Mouse (Mus musculus): ENCODE results near the gene Rhbdl2. TPM values are rescaled to one million over a fixed set of nuclear protein-coding genes. Genes with fewer than 3 reads are reported as not detected.
A peak's percentile ranks its signal among the peaks of the same experiment; 100 is the strongest.

The Rhbdl2 gene
- 0.45 and 1.2 TPM in 2 replicates for polyA plus RNA-seq (2016; fragmentation: Nextera tagmentation; extraction: Ambion mirVana)

DNA sequence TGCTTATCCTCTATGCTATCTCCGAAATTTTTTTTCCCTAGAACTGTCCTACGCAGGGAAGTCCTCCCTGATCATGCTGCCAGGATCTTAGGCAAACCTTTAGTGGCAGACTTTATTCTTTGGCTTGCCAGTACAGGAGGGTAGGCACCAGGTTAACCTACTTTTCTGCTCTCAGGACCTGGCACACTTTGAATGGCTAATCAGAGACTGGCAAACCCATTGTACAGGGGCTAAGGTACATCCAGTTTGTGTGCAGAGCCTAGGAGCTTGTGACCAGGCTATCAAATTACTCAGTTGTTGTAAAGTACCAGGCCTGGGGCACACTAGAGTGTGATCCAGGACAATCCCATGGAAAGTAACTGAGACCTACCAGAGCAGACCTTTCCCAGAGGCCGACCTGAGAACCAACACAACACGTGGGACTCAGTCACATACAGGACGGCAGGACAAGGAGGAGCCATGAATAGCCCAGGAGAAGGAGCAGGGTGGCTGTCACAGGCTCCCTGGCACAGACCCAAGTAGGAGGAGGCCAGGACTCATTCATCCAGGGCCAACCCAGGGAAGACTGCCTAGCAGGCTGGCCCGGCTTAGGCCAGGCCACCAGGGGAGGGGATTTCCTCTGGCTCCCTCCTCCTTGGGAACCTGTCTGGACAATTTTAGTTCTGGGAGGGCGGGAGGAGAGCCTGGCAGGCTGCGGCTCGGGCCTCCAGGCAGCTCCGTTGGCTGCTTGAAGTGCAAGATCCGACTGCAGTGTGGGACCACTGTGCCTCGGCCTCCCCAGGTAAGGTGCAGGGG is at the start of gene Rhbdl2:
Gene Rhbdl2, plus strand, starts transcription at position 684 of the 795 bp plus-strand sequence.
- ATAC-seq (ENCODE audit: low FRiP score, low read depth): no peak
- Histone ChIP-seq H3K36me3 (no peaks in the 10 kb centered on the region), H3K4me1 (0 out of 2 replicates have a peak, but pooled peaks cover 8% of the 10 kb centered on the region), H3K9me3 (no peaks in the 10 kb centered on the region), H3K4me3 (no peak within 1 kb of the TSS), H3K4me2 (replicated peaks) (no peak within 1 kb of the TSS), H3K27me3 (replicated peaks) (no peaks in the 10 kb centered on the region), H3K9ac (no peak within 1 kb of the TSS), H3K27ac (no peak within 1 kb of the TSS)
- 44% methylated on average over 12 of the region's 12 CpGs for WGBS

DNA sequence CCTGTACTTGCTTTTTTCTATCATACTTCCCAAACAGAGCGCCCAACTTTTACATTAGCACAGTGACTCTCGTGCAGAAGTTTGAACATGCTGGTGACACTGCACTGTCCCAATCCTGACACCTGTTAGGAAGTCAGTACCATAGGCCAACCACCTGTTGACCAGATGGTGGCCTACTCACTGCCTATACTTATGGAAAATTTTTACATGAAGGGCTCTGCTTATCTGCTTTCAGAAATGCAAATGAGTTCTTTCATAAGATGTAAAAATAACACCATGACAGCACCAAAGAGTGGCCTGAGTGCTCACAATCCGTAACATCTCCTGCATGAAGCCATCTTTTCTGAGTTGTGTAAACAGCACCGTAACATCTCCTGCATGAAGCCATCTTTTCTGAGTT is 49.0 kb upstream of the Rhbdl2 start:
- no peak overlapping the region for H3K4me2 ChIP-seq (replicated peaks)
- no peaks in the 10 kb centered on the region for H3K4me1 ChIP-seq
- no peaks in the 10 kb centered on the region for H3K27me3 ChIP-seq (replicated peaks)
- peaks cover 70% of the 10 kb centered on the region for H3K36me3 ChIP-seq
- H3K27ac ChIP-seq: no peak overlapping the region
- H3K4me3 ChIP-seq: no peak overlapping the region
- no peak for ATAC-seq (ENCODE audit: low FRiP score, low read depth)
- H3K9me3 ChIP-seq: no peaks in the 10 kb centered on the region
- WGBS: 97% methylated on average over 4 of the region's 4 CpGs
- H3K9ac ChIP-seq: no peak overlapping the region

DNA sequence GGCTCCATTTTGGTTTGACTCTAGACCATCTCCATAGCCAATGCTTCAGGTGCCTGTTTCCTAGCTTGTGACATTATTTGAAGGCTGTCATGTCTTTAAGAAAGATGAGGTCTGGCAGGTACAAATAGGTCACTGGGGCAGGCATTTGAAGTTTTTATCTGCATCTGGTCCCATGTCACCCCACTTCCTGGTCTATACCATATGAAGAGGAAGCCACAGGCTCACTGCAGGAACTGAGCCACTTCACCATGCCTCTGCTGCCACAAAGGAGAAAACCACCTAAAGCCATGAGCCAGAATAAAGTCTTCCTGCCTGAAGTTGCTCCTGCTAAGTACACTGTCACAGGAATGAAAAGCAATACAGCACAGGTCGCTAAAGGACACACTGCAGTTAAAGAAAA is 44.8 kb upstream of the Rhbdl2 start:
- Histone ChIP-seq H3K9me3 (no peaks in the 10 kb centered on the region), H3K4me3 (no peak overlapping the region), H3K9ac (no peak overlapping the region), H3K27me3 (replicated peaks) (no peaks in the 10 kb centered on the region), H3K4me2 (replicated peaks) (no peak overlapping the region), H3K4me1 (peaks cover 6% of the 10 kb centered on the region; the same call in 1 of the 2 replicates), H3K36me3 (peaks cover 50% of the 10 kb centered on the region), H3K27ac (no peak overlapping the region)
- ATAC-seq (ENCODE audit: low FRiP score, low read depth): no peak
- 93% methylated on average over 1 of the region's 1 CpGs for WGBS

DNA sequence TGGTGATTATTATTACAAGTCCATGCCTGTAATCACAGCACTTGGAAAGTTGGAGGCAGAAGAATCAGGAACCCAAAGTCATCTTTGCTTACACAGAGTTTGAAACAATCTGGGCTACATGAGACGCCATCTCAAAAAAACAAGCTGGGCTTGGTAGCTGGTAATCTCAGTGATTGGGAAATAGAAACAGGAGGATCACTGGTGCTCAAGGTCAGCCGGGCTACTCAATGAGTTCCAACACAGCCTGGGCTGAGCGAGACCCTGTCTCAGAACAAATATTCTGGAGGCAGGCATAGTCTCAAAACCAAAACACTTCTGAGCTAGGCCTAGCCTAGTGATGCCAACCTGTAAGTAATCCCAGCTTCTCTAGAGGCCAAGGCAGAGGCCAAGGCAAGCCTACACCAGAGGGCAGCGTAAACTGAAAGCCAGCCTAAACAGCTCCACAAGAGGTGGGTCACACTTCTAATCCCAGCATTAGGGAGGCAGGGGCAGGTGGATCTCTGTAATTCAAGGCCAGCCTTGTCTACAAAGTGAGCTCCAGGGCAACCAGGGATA is 42.4 kb upstream of the Rhbdl2 start:
- Histone ChIP-seq H3K27me3 (replicated peaks) (no peaks in the 10 kb centered on the region), H3K4me1 (peaks cover 13% of the 10 kb centered on the region), H3K9me3 (no peaks in the 10 kb centered on the region), H3K4me3 (no peak overlapping the region), H3K4me2 (replicated peaks) (no peak overlapping the region), H3K9ac (no peak overlapping the region), H3K27ac (no peak overlapping the region), H3K36me3 (peaks cover 25% of the 10 kb centered on the region)
- whole genome bisulfite sequencing: 93% methylated on average over 4 of the region's 4 CpGs
- ATAC-seq (ENCODE audit: low FRiP score, low read depth): no peak

DNA sequence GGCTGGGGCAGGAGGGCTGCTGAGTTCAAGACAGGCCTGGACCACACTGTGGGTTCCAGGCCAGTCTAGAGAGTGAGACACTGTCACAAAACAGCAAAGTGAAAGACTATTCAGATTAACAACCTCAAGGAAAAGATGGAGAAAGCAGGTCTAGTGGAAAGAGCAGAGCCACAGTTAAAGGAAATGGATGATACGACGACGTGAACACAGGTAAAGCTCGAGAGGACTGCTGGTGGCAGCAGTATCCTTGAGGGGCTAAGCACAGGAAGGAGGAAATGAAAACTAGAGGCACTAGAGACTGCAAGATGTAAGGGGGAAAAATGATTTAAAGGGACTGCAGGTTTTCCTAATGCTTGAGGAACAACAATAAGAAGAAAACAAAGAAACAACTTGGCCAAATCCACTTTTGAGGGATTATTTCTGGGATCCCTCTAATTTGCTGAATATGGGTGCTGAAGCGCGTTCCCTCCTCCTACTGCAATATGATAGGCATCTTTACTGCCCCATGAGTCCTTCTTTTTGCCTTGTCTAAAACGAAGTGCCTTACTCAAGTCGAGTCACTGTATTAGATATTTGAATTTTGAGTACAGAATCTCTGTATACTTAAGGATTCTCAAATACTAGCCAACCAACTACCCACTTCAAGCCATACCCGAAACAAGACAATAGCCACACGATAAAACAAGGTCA is 38.8 kb upstream of the Rhbdl2 start:
- Histone ChIP-seq H3K27ac (no peak overlapping the region), H3K4me2 (replicated peaks) (peak overlapping the region; percentile 70), H3K27me3 (replicated peaks) (no peaks in the 10 kb centered on the region), H3K9ac (peak overlapping the region; percentile 95), H3K36me3 (no peaks in the 10 kb centered on the region), H3K4me1 (peaks cover 13% of the 10 kb centered on the region), H3K9me3 (no peaks in the 10 kb centered on the region), H3K4me3 (peak overlapping the region; percentile 100)
- WGBS: 18% methylated on average over 10 of the region's 10 CpGs
- ATAC-seq (ENCODE audit: low FRiP score, low read depth): no peak

DNA sequence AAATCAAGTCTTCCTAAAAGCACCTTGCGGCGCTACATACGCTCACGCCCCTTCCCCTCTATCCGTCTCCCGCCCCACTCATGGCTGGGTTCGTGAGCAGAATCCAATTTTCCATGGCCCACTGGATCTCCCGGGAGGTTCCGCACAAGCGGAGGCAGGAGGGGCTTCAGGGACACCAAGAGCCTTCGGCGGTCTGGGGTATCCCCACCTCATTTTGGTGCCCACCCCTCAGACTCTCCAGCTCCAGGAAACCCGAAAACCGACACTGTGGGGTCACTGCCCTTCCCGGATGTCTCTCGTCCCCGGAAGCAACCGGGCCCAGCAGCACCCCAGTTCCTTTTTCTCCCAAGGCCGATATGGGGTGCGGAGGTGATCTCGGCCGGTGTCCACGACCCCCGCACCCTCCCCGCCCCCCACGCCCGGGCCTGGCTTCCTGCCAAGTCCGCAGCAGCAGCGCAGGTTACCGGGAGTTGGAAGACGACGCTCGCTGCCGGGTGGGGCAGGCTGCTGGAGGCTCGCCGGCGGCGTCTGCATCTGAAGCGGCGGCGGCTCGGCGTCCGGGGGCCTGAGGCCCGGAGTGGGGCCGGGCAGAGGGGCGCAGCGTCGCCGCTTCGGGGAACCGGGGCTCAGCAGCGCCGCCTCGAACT is 38.1 kb upstream of the Rhbdl2 start:
- peak overlapping the region; percentile 70 for H3K4me2 ChIP-seq (replicated peaks)
- H3K27ac ChIP-seq: peak overlapping the region; percentile 94
- H3K36me3 ChIP-seq: no peaks in the 10 kb centered on the region
- no peaks in the 10 kb centered on the region for H3K9me3 ChIP-seq
- H3K4me3 ChIP-seq: peak overlapping the region; percentile 100
- under 1% methylated on average over 55 of the region's 55 CpGs for WGBS
- no peaks in the 10 kb centered on the region for H3K27me3 ChIP-seq (replicated peaks)
- H3K9ac ChIP-seq: peak overlapping the region; percentile 95
- ATAC-seq (ENCODE audit: low FRiP score, low read depth): peak; percentile 76
- H3K4me1 ChIP-seq: peaks cover 13% of the 10 kb centered on the region

DNA sequence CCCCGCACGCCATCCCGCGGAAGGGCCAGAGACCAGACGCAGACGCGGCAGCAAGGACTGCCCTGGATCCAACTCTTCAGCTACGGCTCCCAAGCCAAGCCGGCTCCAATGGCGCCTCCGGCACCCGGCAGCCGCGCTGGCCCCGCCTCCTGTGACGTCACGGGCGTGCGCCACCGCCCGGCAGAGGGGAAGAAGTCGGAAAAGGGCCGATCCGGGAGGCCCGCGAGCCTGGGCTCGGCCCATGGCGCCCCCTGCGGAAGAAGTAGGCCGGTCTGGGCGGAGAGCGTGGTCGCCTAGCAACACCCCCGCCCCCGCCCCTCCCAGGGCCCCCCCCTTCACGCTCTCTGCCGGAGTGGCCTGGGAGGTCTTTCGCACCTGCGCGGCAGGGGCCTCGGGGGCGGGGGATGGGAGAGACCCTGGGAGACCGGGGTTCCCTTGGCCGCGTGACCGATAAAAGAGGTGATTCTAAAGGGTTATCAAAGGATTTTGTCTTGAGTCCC is 37.5 kb upstream of the Rhbdl2 start, which contains the start of gene Akirin1:
Gene Akirin1, minus strand, starts transcription at position 194 of the 500 bp plus-strand sequence.
- Histone ChIP-seq H3K36me3 (no peaks in the 10 kb centered on the region), H3K4me2 (replicated peaks) (peak within 1 kb of the TSS; percentile 70), H3K4me3 (peak within 1 kb of the TSS; percentile 100), H3K27ac (peak within 1 kb of the TSS; percentile 94), H3K27me3 (replicated peaks) (no peaks in the 10 kb centered on the region), H3K4me1 (peaks cover 13% of the 10 kb centered on the region), H3K9ac (peak within 1 kb of the TSS; percentile 95), H3K9me3 (no peaks in the 10 kb centered on the region)
- under 1% methylated on average over 43 of the region's 46 CpGs for WGBS
- peak; percentile 98 for ATAC-seq (ENCODE audit: low FRiP score, low read depth)

DNA sequence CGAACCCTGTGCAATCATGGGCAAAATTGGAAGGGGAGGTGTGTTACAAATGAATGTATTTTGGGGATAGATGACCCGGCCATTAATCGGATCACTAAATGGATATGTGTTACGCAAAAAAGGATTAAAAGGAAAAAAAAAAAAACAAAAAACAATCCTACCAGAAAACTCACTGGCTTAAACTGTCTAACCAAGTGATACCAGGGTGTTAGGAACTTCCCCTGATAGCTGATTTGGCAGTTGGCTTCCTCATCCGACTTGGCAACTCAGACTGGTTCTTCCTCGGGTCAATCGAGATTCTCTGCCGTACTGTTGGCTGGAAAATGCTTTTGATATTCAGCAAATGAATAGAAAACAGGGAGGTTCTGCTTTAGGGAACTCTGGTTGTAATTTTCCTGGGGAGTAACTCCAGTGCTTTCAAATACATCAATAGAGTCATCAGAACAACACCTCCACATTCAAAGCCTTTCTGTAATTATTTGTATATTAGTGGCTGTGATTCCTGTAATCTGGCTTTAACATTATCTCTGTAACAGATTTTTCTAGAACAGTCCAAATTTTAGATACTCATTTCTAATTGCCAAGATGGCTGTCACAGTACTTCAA is 36.9 kb upstream of the Rhbdl2 start:
- WGBS: under 1% methylated on average over 8 of the region's 8 CpGs
- ATAC-seq (ENCODE audit: low FRiP score, low read depth): no peak
- no peaks in the 10 kb centered on the region for H3K27me3 ChIP-seq (replicated peaks)
- no peaks in the 10 kb centered on the region for H3K9me3 ChIP-seq
- peak overlapping the region; percentile 70 for H3K4me2 ChIP-seq (replicated peaks)
- no peak overlapping the region for H3K27ac ChIP-seq
- 0 out of 2 replicates have a peak overlapping the region, but pooled peaks have one; percentile 95 for H3K9ac ChIP-seq
- H3K4me1 ChIP-seq: peaks cover 13% of the 10 kb centered on the region
- peak overlapping the region; percentile 100 for H3K4me3 ChIP-seq
- no peaks in the 10 kb centered on the region for H3K36me3 ChIP-seq

DNA sequence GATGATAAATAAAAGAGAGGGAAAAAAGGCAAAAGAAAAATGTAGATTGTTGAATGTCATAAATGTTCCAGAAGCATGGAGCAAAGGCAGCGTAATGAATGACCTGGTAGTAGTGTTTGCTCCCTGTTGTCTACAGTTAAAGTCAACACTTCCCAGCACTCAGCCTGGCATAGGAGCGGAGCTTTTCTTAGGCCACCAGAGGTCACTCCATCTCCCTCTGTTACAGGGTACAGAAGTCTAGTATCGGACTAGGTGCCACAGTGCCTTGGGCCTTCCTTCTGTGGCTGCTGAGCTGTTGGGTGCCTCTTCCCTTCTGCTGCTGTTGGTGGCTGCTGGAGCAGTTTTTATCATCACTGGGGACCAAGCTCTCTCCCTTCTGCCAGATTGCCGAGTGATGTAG is 29.4 kb upstream of the Rhbdl2 start:
- no peaks in the 10 kb centered on the region for H3K9me3 ChIP-seq
- WGBS: 57% methylated on average over 4 of the region's 4 CpGs
- no peak overlapping the region for H3K4me2 ChIP-seq (replicated peaks)
- no peaks in the 10 kb centered on the region for H3K36me3 ChIP-seq
- no peak overlapping the region for H3K9ac ChIP-seq
- ATAC-seq (ENCODE audit: low FRiP score, low read depth): no peak
- no peak overlapping the region for H3K27ac ChIP-seq
- no peaks in the 10 kb centered on the region for H3K4me1 ChIP-seq
- no peak overlapping the region for H3K4me3 ChIP-seq
- H3K27me3 ChIP-seq (replicated peaks): no peaks in the 10 kb centered on the region

DNA sequence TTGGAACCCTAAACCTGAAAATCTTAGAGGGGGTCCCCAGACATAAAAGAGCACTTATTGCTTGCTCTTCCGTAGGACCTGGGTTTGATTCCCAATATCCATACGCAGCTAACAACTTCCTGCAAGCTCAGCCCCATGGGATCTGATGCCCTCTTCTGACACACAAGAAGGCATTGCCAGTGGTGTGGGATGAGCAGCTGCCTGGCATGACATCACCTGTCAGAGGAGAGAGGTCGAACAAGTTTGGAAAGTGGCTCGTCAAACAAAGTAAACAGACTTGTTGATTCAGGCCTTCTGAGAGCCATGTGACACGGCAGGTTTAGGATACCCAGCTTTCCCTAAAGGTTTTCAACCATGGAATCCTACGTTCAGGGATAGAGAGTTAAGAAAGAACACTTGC is 22.6 kb upstream of the Rhbdl2 start:
- WGBS: 83% methylated on average over 6 of the region's 6 CpGs
- no peak overlapping the region for H3K4me3 ChIP-seq
- no peaks in the 10 kb centered on the region for H3K9me3 ChIP-seq
- no peak overlapping the region for H3K27ac ChIP-seq
- no peaks in the 10 kb centered on the region for H3K36me3 ChIP-seq
- H3K9ac ChIP-seq: no peak overlapping the region
- no peak for ATAC-seq (ENCODE audit: low FRiP score, low read depth)
- no peaks in the 10 kb centered on the region for H3K4me1 ChIP-seq
- no peak overlapping the region for H3K4me2 ChIP-seq (replicated peaks)
- no peaks in the 10 kb centered on the region for H3K27me3 ChIP-seq (replicated peaks)

DNA sequence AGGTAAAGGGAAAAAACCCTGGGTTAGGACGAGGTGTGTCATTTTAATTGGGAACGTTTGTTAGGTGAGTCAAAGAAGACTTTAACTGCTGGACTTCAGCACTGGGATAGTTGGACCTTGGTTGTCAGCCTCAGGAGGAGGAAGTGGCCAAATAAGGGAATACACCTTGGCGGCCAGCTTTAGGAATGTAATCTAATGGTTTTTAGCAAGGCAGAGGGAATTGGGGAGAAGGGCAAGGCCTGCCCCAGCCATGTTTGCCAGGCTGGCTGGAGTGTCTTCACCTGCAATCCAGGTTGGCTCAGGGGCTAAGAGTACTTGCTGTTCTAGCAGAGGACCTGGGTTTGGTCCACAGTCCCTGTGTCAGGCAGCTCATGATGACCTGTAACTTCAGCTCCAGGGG is 19.9 kb upstream of the Rhbdl2 start:
- Histone ChIP-seq H3K36me3 (no peaks in the 10 kb centered on the region), H3K9me3 (no peaks in the 10 kb centered on the region), H3K4me3 (no peak overlapping the region), H3K27ac (no peak overlapping the region), H3K4me2 (replicated peaks) (no peak overlapping the region), H3K9ac (no peak overlapping the region), H3K27me3 (replicated peaks) (no peaks in the 10 kb centered on the region), H3K4me1 (no peaks in the 10 kb centered on the region)
- ATAC-seq (ENCODE audit: low FRiP score, low read depth): no peak
- WGBS: 79% methylated on average over 3 of the region's 3 CpGs
